Mouse (Mus musculus): ENCODE data around the gene Appl1. TPM values are rescaled to one million over a fixed set of nuclear protein-coding genes. Genes with fewer than 3 reads are reported as not detected.

Appl1 gene
- polyA plus RNA-seq, 1 experiment: 24.5 TPM

GRCm38 (mm10) chr14:26879976-26880375 lies 91.1 kb downstream of the Appl1 start:
- TF ChIP-seq POLR2A (IDR thresholded peaks at IDR 0.05; ENCODE audit: borderline replicate concordance, low read depth, low read length) (no peak), CTCF (IDR thresholded peaks at IDR 0.05; ENCODE audit: low read depth, low read length) (no peak)
- Histone ChIP-seq H3K4me3 (ENCODE audit: insufficient read depth, low read length) (no peak overlapping the region), H3K27ac (ENCODE audit: insufficient read depth, low read depth, low read length) (no peak overlapping the region), H3K4me1 (ENCODE audit: control insufficient read depth, insufficient read depth, low read length) (no peaks in the 10 kb centered on the region)

DNA sequence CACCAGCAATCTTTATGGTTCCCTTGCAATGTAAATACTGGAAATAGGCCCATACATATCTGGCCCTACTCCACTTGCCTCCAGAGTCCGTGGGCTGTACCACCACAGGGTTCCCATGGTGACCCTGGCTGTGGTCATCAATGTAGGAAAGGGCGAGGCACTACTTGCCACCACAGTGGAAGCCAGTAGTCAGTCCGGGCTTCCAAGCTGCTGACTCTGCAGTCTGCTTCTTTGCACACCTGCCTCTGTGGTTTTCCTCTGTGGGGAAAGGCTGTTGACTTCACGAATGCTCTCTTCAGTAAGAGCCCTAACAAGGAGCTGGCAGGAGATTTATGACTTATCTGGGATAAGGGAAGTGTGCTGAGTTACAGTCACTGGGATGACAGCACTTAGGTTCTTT lies 92.3 kb downstream of the Appl1 start:
- Histone ChIP-seq H3K4me3 (ENCODE audit: insufficient read depth, low read length) (no peak overlapping the region), H3K4me1 (ENCODE audit: control insufficient read depth, insufficient read depth, low read length) (no peaks in the 10 kb centered on the region), H3K27ac (ENCODE audit: insufficient read depth, low read depth, low read length) (no peak overlapping the region)
- TF ChIP-seq CTCF (IDR thresholded peaks at IDR 0.05; ENCODE audit: low read depth, low read length) (no peak), POLR2A (IDR thresholded peaks at IDR 0.05; ENCODE audit: borderline replicate concordance, low read depth, low read length) (no peak)

Other genes starting within 250 kb of the Appl1 start
- not detected in 2 replicates for gene Asb14, start 76.7 kb downstream of the Appl1 start, polyA plus RNA-seq (2012; ENCODE audit: insufficient read depth, insufficient read length, missing spikeins)
- 1.4 TPM in 1 of 2 replicates, not detected in the other for gene Hesx1, start 23.2 kb upstream of the Appl1 start, polyA plus RNA-seq (2012; ENCODE audit: insufficient read depth, insufficient read length, missing spikeins)
- gene Il17rd, start 67.7 kb upstream of the Appl1 start, polyA plus RNA-seq (2012; ENCODE audit: insufficient read depth, insufficient read length, missing spikeins): 0.11 and 0.32 TPM in 2 replicates
- gene Arhgef3, start 143.7 kb upstream of the Appl1 start, polyA plus RNA-seq (2012; ENCODE audit: insufficient read depth, insufficient read length, missing spikeins): 10.2 and 10.3 TPM in 2 replicates

All from bone marrow macrophage, adult 2 months (primary cell).